Mouse (Mus musculus) bone marrow macrophage, adult 2 months (primary cell): ENCODE results near the gene Dnajc25.

ENCODE experiments used
- CTCF ChIP-seq: IDR thresholded peaks from 2 replicates; pipeline ENCODE4 v1.5.1; 2012; ENCODE audit warnings: low read depth, mild to moderate bottlenecking, low read length, moderate library complexity
- POLR2A ChIP-seq: IDR thresholded peaks from 2 replicates; pipeline ENCODE4 v1.6.1; 2012; ENCODE audit warnings: mild to moderate bottlenecking, low read depth, low read length, borderline replicate concordance

DNA sequence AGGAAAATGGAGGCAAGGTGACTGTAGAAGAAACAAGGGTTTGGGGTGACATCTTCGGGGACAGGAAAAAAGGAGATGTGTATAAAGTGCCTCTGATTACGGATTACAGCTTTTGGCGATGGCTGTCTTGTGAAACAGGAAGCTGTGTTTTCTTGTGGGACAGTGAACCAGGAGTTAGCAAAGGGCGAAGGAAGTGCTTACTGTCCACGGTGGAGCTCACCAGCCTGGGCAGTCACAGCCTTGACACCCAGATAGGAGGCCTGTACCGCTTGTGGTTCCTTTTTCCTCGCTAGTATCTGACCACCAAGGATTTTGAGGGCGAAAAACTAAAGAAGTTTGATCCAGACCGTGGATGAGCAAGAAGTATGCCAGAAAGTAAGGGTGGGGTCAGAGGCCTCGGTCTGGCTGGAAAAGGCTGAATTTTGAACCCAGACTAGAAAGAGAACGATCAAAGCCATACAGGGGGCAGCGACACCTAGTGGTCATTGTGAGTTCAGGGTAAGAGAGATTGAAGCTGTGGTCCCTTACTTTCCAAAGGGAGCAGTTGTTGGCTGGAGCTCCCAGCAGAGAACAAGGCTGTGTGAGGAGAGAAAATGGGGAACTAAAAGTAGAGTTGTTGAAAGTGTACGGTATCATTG lies 41.7 kb downstream of the Dnajc25 start:
- TF ChIP-seq CTCF (peak; percentile 97), POLR2A (no peak)
